Mouse (Mus musculus): Measurements from ENCODE around the gene Nampt. TPM values are rescaled to one million over a fixed set of nuclear protein-coding genes. Genes with fewer than 3 reads are reported as not detected.

Nampt gene
- polyA plus RNA-seq, 1 experiment from 2014 or later = 28.6 TPM

- 62% methylated on average over 4 of the region's 4 CpGs for WGBS
- Histone ChIP-seq H3K27ac (ENCODE audit: low read length) (no peak overlapping the region), H3K9ac (replicated peaks; ENCODE audit: low read length) (no peak overlapping the region), H3K4me1 (ENCODE audit: insufficient read depth, low read length) (peaks cover 3% of the 10 kb centered on the region; the same call in 1 of the 2 replicates), H3K4me3 (ENCODE audit: low read length) (no peak overlapping the region), H3K4me2 (replicated peaks; ENCODE audit: low read depth, low read length) (no peak overlapping the region), H3K36me3 (ENCODE audit: insufficient read depth, low read length) (peaks cover 39% of the 10 kb centered on the region), H3K27me3 (ENCODE audit: insufficient read depth, low read length) (no peaks in the 10 kb centered on the region), H3K9me3 (ENCODE audit: low read length) (no peaks in the 10 kb centered on the region)
- no peak for ATAC-seq (ENCODE audit: low FRiP score, low TSS enrichment)
Measured at GRCm38 (mm10) chr12:32835235-32835634, 15.9 kb downstream of the Nampt start.

- Histone ChIP-seq H3K9ac (replicated peaks; ENCODE audit: low read length) (no peak overlapping the region), H3K27me3 (ENCODE audit: insufficient read depth, low read length) (no peaks in the 10 kb centered on the region), H3K36me3 (ENCODE audit: insufficient read depth, low read length) (peaks cover 40% of the 10 kb centered on the region), H3K4me2 (replicated peaks; ENCODE audit: low read depth, low read length) (no peak overlapping the region), H3K27ac (ENCODE audit: low read length) (no peak overlapping the region), H3K4me3 (ENCODE audit: low read length) (no peak overlapping the region), H3K9me3 (ENCODE audit: low read length) (no peaks in the 10 kb centered on the region), H3K4me1 (ENCODE audit: insufficient read depth, low read length) (peaks cover 3% of the 10 kb centered on the region; the same call in 1 of the 2 replicates)
- ATAC-seq (ENCODE audit: low FRiP score, low TSS enrichment) = no peak
- WGBS = 93% methylated on average over 4 of the region's 4 CpGs
Measured at GRCm38 (mm10) chr12:32838406-32838805, 19.1 kb downstream of the Nampt start.

GRCm38 (mm10) chr12:32838954-32839353 is 19.6 kb downstream of the Nampt start:
- Histone ChIP-seq H3K9me3 (ENCODE audit: low read length) (no peaks in the 10 kb centered on the region), H3K9ac (replicated peaks; ENCODE audit: low read length) (no peak overlapping the region), H3K27ac (ENCODE audit: low read length) (no peak overlapping the region), H3K36me3 (ENCODE audit: insufficient read depth, low read length) (peaks cover 40% of the 10 kb centered on the region), H3K4me1 (ENCODE audit: insufficient read depth, low read length) (peaks cover 3% of the 10 kb centered on the region; the same call in 1 of the 2 replicates), H3K4me2 (replicated peaks; ENCODE audit: low read depth, low read length) (no peak overlapping the region), H3K4me3 (ENCODE audit: low read length) (no peak overlapping the region), H3K27me3 (ENCODE audit: insufficient read depth, low read length) (no peaks in the 10 kb centered on the region)
- 92% methylated on average over 9 of the region's 9 CpGs for WGBS
- ATAC-seq (ENCODE audit: low FRiP score, low TSS enrichment) = no peak

- no peak for ATAC-seq (ENCODE audit: low FRiP score, low TSS enrichment)
- Histone ChIP-seq H3K4me3 (ENCODE audit: low read length) (no peak overlapping the region), H3K9ac (replicated peaks; ENCODE audit: low read length) (no peak overlapping the region), H3K9me3 (ENCODE audit: low read length) (no peaks in the 10 kb centered on the region), H3K4me2 (replicated peaks; ENCODE audit: low read depth, low read length) (no peak overlapping the region), H3K27me3 (ENCODE audit: insufficient read depth, low read length) (no peaks in the 10 kb centered on the region), H3K36me3 (ENCODE audit: insufficient read depth, low read length) (peaks cover 37% of the 10 kb centered on the region), H3K27ac (ENCODE audit: low read length) (no peak overlapping the region), H3K4me1 (ENCODE audit: insufficient read depth, low read length) (no peaks in the 10 kb centered on the region)
- 76% methylated on average over 7 of the region's 7 CpGs for WGBS
Measured at GRCm38 (mm10) chr12:32841442-32841900, 22.1 kb downstream of the Nampt start.

DNA sequence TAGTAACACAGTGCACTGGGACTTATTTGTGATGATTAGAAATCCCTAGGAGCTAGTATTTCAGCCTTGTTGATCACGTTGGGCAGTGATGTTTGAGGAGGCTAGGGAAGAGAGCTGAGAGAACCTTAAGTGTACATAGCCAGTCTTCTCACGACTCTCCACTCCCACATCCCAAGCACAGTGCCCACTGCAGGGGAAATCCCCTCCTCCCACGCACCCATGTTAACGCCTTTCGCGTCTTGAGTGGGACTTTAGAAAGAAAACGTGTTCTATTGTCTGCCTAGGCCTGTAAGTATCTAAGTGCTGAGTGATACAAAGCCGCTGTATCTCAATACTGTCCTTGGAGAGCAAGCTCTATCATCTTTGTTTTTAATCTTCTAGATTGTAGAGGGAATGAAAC is 27.0 kb downstream of the Nampt start:
- Histone ChIP-seq H3K36me3 (ENCODE audit: insufficient read depth, low read length) (peaks cover 41% of the 10 kb centered on the region), H3K27ac (ENCODE audit: low read length) (no peak overlapping the region), H3K4me1 (ENCODE audit: insufficient read depth, low read length) (no peaks in the 10 kb centered on the region), H3K4me3 (ENCODE audit: low read length) (no peak overlapping the region), H3K4me2 (replicated peaks; ENCODE audit: low read depth, low read length) (no peak overlapping the region), H3K9ac (replicated peaks; ENCODE audit: low read length) (no peak overlapping the region), H3K9me3 (ENCODE audit: low read length) (no peaks in the 10 kb centered on the region), H3K27me3 (ENCODE audit: insufficient read depth, low read length) (no peaks in the 10 kb centered on the region)
- ATAC-seq (ENCODE audit: low FRiP score, low TSS enrichment) = no peak
- 77% methylated on average over 8 of the region's 8 CpGs for WGBS

DNA sequence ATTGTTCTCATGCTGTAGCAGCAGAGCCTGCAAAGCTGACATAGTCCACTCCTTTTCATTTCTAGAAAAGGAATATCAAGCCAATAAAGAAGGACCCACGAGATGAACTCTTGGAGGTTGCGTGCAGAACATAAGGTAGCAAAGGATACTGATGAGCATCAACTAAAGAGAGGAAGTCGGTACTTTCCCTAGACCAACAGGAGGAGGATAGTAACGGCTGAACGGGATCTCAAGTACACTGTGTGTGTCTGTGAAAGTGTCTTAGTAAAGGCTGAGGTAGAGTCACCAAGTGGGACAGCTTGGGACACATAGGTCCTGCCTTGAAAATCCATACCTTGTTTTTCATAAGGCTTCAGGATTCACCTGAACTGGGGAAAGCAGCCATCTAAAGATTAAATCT is 34.4 kb downstream of the Nampt start:
- 90% methylated on average over 5 of the region's 5 CpGs for WGBS
- H3K36me3 ChIP-seq (ENCODE audit: insufficient read depth, low read length) = peaks cover 20% of the 10 kb centered on the region; the same call in 1 of the 2 replicates
- ATAC-seq (ENCODE audit: low FRiP score, low TSS enrichment) = no peak
- no peaks in the 10 kb centered on the region for H3K27me3 ChIP-seq (ENCODE audit: insufficient read depth, low read length)
- no peak overlapping the region for H3K9ac ChIP-seq (replicated peaks; ENCODE audit: low read length)
- no peak overlapping the region for H3K4me2 ChIP-seq (replicated peaks; ENCODE audit: low read depth, low read length)
- no peaks in the 10 kb centered on the region for H3K9me3 ChIP-seq (ENCODE audit: low read length)
- no peaks in the 10 kb centered on the region for H3K4me1 ChIP-seq (ENCODE audit: insufficient read depth, low read length)
- H3K4me3 ChIP-seq (ENCODE audit: low read length) = no peak overlapping the region
- H3K27ac ChIP-seq (ENCODE audit: low read length) = no peak overlapping the region

DNA sequence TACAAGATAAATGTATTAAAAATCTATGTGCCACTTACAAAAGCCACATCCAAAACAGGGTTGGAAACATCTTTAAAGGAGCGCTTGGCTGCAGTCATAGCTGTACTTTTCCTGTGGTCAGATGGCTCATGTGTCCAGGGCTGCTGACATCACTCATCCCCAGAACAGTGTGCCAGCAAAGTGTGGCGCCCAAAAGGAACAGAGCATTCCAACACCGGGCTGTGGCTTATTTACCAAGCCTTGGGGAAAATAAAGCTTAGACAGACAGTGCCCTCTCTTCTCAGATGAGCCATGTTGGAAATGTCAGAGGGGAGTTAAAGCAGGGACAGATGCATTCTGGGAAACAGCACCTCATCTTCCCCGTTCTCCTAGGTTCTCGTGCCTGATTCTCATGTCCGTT is 35.5 kb downstream of the Nampt start:
- H3K9ac ChIP-seq (replicated peaks; ENCODE audit: low read length) = no peak overlapping the region
- H3K4me1 ChIP-seq (ENCODE audit: insufficient read depth, low read length) = no peaks in the 10 kb centered on the region
- H3K36me3 ChIP-seq (ENCODE audit: insufficient read depth, low read length) = peaks cover 13% of the 10 kb centered on the region; the same call in 1 of the 2 replicates
- no peaks in the 10 kb centered on the region for H3K27me3 ChIP-seq (ENCODE audit: insufficient read depth, low read length)
- no peak for ATAC-seq (ENCODE audit: low FRiP score, low TSS enrichment)
- WGBS = 78% methylated on average over 6 of the region's 6 CpGs
- H3K4me3 ChIP-seq (ENCODE audit: low read length) = no peak overlapping the region
- no peak overlapping the region for H3K4me2 ChIP-seq (replicated peaks; ENCODE audit: low read depth, low read length)
- H3K27ac ChIP-seq (ENCODE audit: low read length) = no peak overlapping the region
- H3K9me3 ChIP-seq (ENCODE audit: low read length) = no peaks in the 10 kb centered on the region

GRCm38 (mm10) chr12:32855398-32855797 is 36.1 kb downstream of the Nampt start:
- H3K4me1 ChIP-seq (ENCODE audit: insufficient read depth, low read length) = no peaks in the 10 kb centered on the region
- H3K4me2 ChIP-seq (replicated peaks; ENCODE audit: low read depth, low read length) = no peak overlapping the region
- H3K9ac ChIP-seq (replicated peaks; ENCODE audit: low read length) = no peak overlapping the region
- ATAC-seq (ENCODE audit: low FRiP score, low TSS enrichment) = no peak
- no peaks in the 10 kb centered on the region for H3K27me3 ChIP-seq (ENCODE audit: insufficient read depth, low read length)
- peaks cover 8% of the 10 kb centered on the region; the same call in 1 of the 2 replicates for H3K36me3 ChIP-seq (ENCODE audit: insufficient read depth, low read length)
- 75% methylated on average over 4 of the region's 4 CpGs for WGBS
- H3K9me3 ChIP-seq (ENCODE audit: low read length) = no peaks in the 10 kb centered on the region
- H3K4me3 ChIP-seq (ENCODE audit: low read length) = no peak overlapping the region
- H3K27ac ChIP-seq (ENCODE audit: low read length) = no peak overlapping the region

DNA sequence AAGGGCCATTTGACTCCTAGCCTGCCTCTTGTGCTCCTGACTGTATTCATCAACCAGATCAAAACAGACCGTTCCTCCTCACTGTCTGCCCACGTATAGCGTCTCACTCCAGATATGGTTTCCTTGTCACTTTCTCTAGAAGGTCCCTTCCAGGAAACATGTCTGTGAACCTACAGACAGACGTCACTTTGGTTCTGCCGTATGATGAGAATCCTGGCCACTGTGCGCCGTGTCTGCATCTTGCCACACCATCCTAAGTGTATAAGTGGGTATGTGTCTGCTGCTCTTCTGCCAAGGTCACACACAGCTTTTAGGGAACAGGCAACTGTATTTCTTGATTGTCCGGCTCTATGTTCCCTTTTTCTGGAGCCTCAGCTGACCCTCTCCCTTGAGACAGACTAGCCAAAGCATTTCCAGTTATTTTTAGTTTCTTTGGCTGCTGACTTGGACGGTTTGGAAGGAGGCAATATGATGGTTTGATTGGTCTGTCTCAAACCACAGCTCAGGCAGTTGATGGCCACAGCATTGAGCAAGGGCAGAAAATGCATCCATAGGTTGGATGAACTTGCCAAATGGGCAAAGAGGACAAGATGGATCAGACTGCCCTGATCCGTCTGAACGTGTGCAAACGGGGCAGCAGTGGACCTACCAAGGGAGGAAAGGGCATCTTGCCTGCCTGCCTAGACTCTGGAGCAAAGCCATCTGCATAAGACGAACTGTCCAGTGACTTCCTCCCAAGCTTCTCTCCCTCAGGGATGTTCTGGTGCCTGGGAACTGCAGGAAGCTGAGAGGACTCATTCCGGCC is 37.6 kb downstream of the Nampt start:
- WGBS = 81% methylated on average over 14 of the region's 14 CpGs
- H3K4me3 ChIP-seq (ENCODE audit: low read length) = no peak overlapping the region
- 0 out of 2 replicates have a peak, but pooled peaks have one; percentile 23 for ATAC-seq (ENCODE audit: low FRiP score, low TSS enrichment)

DNA sequence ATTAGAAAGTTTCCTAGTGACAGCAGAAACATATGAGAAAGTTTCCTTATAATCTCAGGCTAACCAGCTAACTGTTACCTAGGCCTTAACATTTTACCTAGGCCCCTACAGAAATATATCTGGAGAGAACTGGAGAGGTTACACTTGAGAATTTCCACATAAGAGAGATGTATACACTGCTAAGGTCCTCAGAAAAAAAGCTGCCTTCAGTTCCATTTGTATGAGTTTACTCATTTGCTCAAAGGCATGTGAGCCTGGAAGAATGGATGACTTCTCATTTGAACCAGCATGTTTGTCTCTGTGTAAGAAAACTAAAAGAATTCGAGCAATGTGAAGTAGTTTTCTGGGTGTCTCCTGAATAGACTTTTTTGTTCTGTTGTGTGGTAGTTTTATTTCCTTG is 39.1 kb downstream of the Nampt start:
- H3K9ac ChIP-seq (replicated peaks; ENCODE audit: low read length) = no peak overlapping the region
- no peak overlapping the region for H3K4me3 ChIP-seq (ENCODE audit: low read length)
- WGBS = 64% methylated on average over 1 of the region's 1 CpGs
- H3K9me3 ChIP-seq (ENCODE audit: low read length) = no peaks in the 10 kb centered on the region
- H3K27me3 ChIP-seq (ENCODE audit: insufficient read depth, low read length) = no peaks in the 10 kb centered on the region
- no peak overlapping the region for H3K4me2 ChIP-seq (replicated peaks; ENCODE audit: low read depth, low read length)
- no peak overlapping the region for H3K27ac ChIP-seq (ENCODE audit: low read length)
- ATAC-seq (ENCODE audit: low FRiP score, low TSS enrichment) = no peak
- no peaks in the 10 kb centered on the region for H3K4me1 ChIP-seq (ENCODE audit: insufficient read depth, low read length)
- 0 out of 2 replicates have a peak, but pooled peaks cover 4% of the 10 kb centered on the region for H3K36me3 ChIP-seq (ENCODE audit: insufficient read depth, low read length)

More for the DNA sequence above, 37.6 kb downstream of the Nampt start:
- Histone ChIP-seq H3K9me3 (ENCODE audit: low read length) (no peaks in the 10 kb centered on the region), H3K27ac (ENCODE audit: low read length) (no peak overlapping the region), H3K27me3 (ENCODE audit: insufficient read depth, low read length) (no peaks in the 10 kb centered on the region), H3K9ac (replicated peaks; ENCODE audit: low read length) (no peak overlapping the region), H3K4me1 (ENCODE audit: insufficient read depth, low read length) (no peaks in the 10 kb centered on the region), H3K4me2 (replicated peaks; ENCODE audit: low read depth, low read length) (no peak overlapping the region), H3K36me3 (ENCODE audit: insufficient read depth, low read length) (0 out of 2 replicates have a peak, but pooled peaks cover 7% of the 10 kb centered on the region)
